Mouse (Mus musculus): Measurements from ENCODE around the gene Atp5s.

DNA sequence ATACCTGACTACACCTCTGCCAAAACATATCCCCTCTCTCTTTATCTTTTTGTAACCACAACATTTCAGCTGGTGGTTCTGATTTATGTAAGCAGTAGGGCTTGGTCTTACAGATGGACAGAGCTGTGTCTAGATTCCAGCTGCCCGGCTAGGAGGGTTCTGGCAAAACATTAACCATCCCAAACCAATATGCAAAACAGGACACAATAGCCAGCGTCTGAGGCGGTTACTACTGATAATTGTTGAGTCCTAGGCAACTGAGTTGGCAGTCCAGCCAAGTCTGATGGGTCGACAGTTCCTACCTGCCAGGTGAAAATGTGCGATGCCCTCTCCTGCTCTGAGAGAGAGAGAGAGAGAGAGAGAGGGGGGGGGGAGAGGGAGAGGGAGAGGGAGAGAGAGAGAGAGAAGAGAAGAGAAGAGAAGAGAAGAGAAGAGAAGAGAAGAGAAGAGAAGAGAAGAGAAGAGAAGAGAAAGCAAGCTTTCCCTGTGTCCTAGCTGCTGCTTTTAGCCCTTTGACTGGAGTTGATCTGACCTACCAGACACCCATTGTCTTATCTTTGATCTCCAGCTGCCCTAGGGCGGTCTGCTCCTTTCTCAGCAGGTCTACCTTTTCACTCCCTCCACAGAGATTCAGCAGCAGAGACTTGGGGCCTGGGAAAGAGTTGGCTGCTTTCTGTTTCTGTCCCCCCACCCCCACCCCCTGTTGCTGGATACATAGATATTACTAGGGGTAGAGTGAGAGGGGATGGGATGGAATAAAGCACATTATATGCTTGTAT lies 58.7 kb downstream of the Atp5s start:
- TF ChIP-seq POLR2A (IDR thresholded peaks at IDR 0.05; ENCODE audit: extremely low read depth, insufficient read depth, low read length) (no peak), CTCF (IDR thresholded peaks at IDR 0.05; ENCODE audit: extremely low read depth, insufficient read depth, low read length) (no peak)
